Mouse (Mus musculus): ENCODE measurements around the gene Krtap13-1. TPM values are rescaled to one million over a fixed set of nuclear protein-coding genes. Genes with fewer than 3 reads are reported as not detected.

Gene Krtap13-1
- polyA plus RNA-seq, 1 experiment: not detected

- no peak within 1 kb of the TSS for H3K27ac ChIP-seq (replicated peaks; ENCODE audit: low read depth, low read length)
- H3K4me1 ChIP-seq (ENCODE audit: control insufficient read depth, insufficient read depth, insufficient read length, low read length): no peaks in the 10 kb centered on the region
- no peak within 1 kb of the TSS for H3K4me3 ChIP-seq (ENCODE audit: insufficient read depth, low read depth, low read length)
These were observed 45.4 kb downstream of the Krtap13-1 start, which contains the start of gene 2310057N15Rik for GRCm38 (mm10) chr16:88774106-88774505. Gene 2310057N15Rik, minus strand, starts transcription at chr16:88774206.

- Histone ChIP-seq H3K4me3 (ENCODE audit: insufficient read depth, low read depth, low read length) (no peak within 1 kb of the TSS), H3K4me1 (ENCODE audit: control insufficient read depth, insufficient read depth, insufficient read length, low read length) (no peaks in the 10 kb centered on the region), H3K27ac (replicated peaks; ENCODE audit: low read depth, low read length) (no peak within 1 kb of the TSS)
These were observed 48.9 kb downstream of the Krtap13-1 start, which contains the start of gene Gm5965 for GRCm38 (mm10) chr16:88777596-88777995. Gene Gm5965, plus strand, starts transcription at chr16:88777896.

Other genes starting within 250 kb of the Krtap13-1 start
- gene Cldn17, start 221.9 kb upstream of the Krtap13-1 start, polyA plus RNA-seq (2012; ENCODE audit: insufficient read depth, insufficient read length, missing spikeins): not detected in 2 replicates
- not detected in 2 replicates for gene Cldn8, start 165.7 kb upstream of the Krtap13-1 start, polyA plus RNA-seq (2012; ENCODE audit: insufficient read depth, insufficient read length, missing spikeins)
- not detected in 2 replicates for gene Krtap24-1, start 116.6 kb upstream of the Krtap13-1 start, polyA plus RNA-seq (2012; ENCODE audit: insufficient read depth, insufficient read length, missing spikeins)
- gene 2310079G19Rik, start 101.2 kb upstream of the Krtap13-1 start, polyA plus RNA-seq (2012; ENCODE audit: insufficient read depth, insufficient read length, missing spikeins): not detected in 2 replicates
- gene Krtap26-1, start 81.1 kb upstream of the Krtap13-1 start, polyA plus RNA-seq (2012; ENCODE audit: insufficient read depth, insufficient read length, missing spikeins): not detected in 2 replicates
- gene Krtap27-1, start 57.2 kb upstream of the Krtap13-1 start, polyA plus RNA-seq (2012; ENCODE audit: insufficient read depth, insufficient read length, missing spikeins): not detected in 2 replicates
- not detected in 2 replicates for gene 2310061N02Rik, start 20.9 kb upstream of the Krtap13-1 start, polyA plus RNA-seq (2012; ENCODE audit: insufficient read depth, insufficient read length, missing spikeins)
- gene Krtap13, start 22.8 kb downstream of the Krtap13-1 start, polyA plus RNA-seq (2012; ENCODE audit: insufficient read depth, insufficient read length, missing spikeins): not detected in 2 replicates
- not detected in 2 replicates for gene 2310034C09Rik, start 30.0 kb downstream of the Krtap13-1 start, polyA plus RNA-seq (2012; ENCODE audit: insufficient read depth, insufficient read length, missing spikeins)
- not detected in 2 replicates for gene 2310057N15Rik, start 45.3 kb downstream of the Krtap13-1 start, polyA plus RNA-seq (2012; ENCODE audit: insufficient read depth, insufficient read length, missing spikeins)
- gene Gm5965, start 49.0 kb downstream of the Krtap13-1 start, polyA plus RNA-seq (2012; ENCODE audit: insufficient read depth, insufficient read length, missing spikeins): not detected in 2 replicates
- not detected in 2 replicates for gene Gm20741, start 83.4 kb downstream of the Krtap13-1 start, polyA plus RNA-seq (2012; ENCODE audit: insufficient read depth, insufficient read length, missing spikeins)
- gene Krtap15, start 91.4 kb downstream of the Krtap13-1 start, polyA plus RNA-seq (2012; ENCODE audit: insufficient read depth, insufficient read length, missing spikeins): not detected in 2 replicates
- not detected in 2 replicates for gene Krtap14, start 97.3 kb downstream of the Krtap13-1 start, polyA plus RNA-seq (2012; ENCODE audit: insufficient read depth, insufficient read length, missing spikeins)
- not detected in 2 replicates for gene Krtap19-1, start 140.5 kb downstream of the Krtap13-1 start, polyA plus RNA-seq (2012; ENCODE audit: insufficient read depth, insufficient read length, missing spikeins)
- gene Krtap19-2, start 145.4 kb downstream of the Krtap13-1 start, polyA plus RNA-seq (2012; ENCODE audit: insufficient read depth, insufficient read length, missing spikeins): not detected in 2 replicates
- gene Krtap19-3, start 149.2 kb downstream of the Krtap13-1 start, polyA plus RNA-seq (2012; ENCODE audit: insufficient read depth, insufficient read length, missing spikeins): not detected in 2 replicates
- gene Krtap19-4, start 156.2 kb downstream of the Krtap13-1 start, polyA plus RNA-seq (2012; ENCODE audit: insufficient read depth, insufficient read length, missing spikeins): not detected in 2 replicates
- not detected in 2 replicates for gene Krtap19-5, start 167.6 kb downstream of the Krtap13-1 start, polyA plus RNA-seq (2012; ENCODE audit: insufficient read depth, insufficient read length, missing spikeins)
- not detected in 2 replicates for gene Krtap19-9b, start 203.4 kb downstream of the Krtap13-1 start, polyA plus RNA-seq (2012; ENCODE audit: insufficient read depth, insufficient read length, missing spikeins)
- not detected in 2 replicates for gene Krtap16-3, start 234.0 kb downstream of the Krtap13-1 start, polyA plus RNA-seq (2012; ENCODE audit: insufficient read depth, insufficient read length, missing spikeins)